Mouse (Mus musculus) intestine, postnatal 0 days (tissue): Measurements from ENCODE around the gene Gna12. TPM values are rescaled to one million over a fixed set of nuclear protein-coding genes. Genes with fewer than 3 reads are reported as not detected.

ENCODE experiments used
- ATAC-seq: fragments of 200-750 bp; cut with Nextera tagmentation; 2 replicates; pipeline ENCODE4 v1.8.0; 2017; ENCODE audit warnings: mild to moderate bottlenecking, moderate TSS enrichment, moderate library complexity
- H3K27ac ChIP-seq: fragments of 300-500 bp; sonication (generic); 2 replicates; pipeline ENCODE4 v1.5.1; 2014; ENCODE audit warnings: mild to moderate bottlenecking, low read depth, low read length, moderate library complexity
- H3K27me3 ChIP-seq: fragments of 300-500 bp; sonication (generic); replicated peaks from 2 replicates; pipeline ENCODE4 v1.6.1; 2014; ENCODE audit warnings: low read length, mixed read lengths; ENCODE audit not compliant: control insufficient read depth, insufficient read depth
- H3K36me3 ChIP-seq: fragments of 300-500 bp; sonication (generic); 2 replicates; pipeline ENCODE4 v1.6.1; 2014; ENCODE audit warnings: mild to moderate bottlenecking, moderate library complexity; ENCODE audit not compliant: control insufficient read depth, insufficient read depth
- H3K4me1 ChIP-seq: fragments of 300-500 bp; sonication (generic); replicated peaks from 2 replicates; pipeline ENCODE4 v1.6.1; 2014; ENCODE audit warnings: antibody characterized with exemption, low read length, mixed read lengths; ENCODE audit not compliant: control insufficient read depth, insufficient read depth
- H3K4me2 ChIP-seq: fragments of 300-500 bp; sonication (generic); replicated peaks from 2 replicates; pipeline ENCODE4 v1.6.1; 2014; ENCODE audit warnings: low read depth, mild to moderate bottlenecking, moderate library complexity
- H3K4me3 ChIP-seq: fragments of 300-500 bp; sonication (generic); 2 replicates; pipeline ENCODE4 v1.5.1; 2014; ENCODE audit warnings: low read depth, low read length
- H3K9ac ChIP-seq: fragments of 300-500 bp; sonication (generic); 2 replicates; pipeline ENCODE4 v1.6.1; 2014; ENCODE audit warnings: mild to moderate bottlenecking, low read depth, low read length
- H3K9me3 ChIP-seq: fragments of 300-500 bp; sonication (generic); 2 replicates; pipeline ENCODE4 v1.6.1; 2016; ENCODE audit warnings: mixed run types; ENCODE audit not compliant: control insufficient read depth
- CTCF ChIP-seq: sonication (generic); IDR thresholded peaks from 2 replicates; pipeline ENCODE4 v1.5.1; 2016; ENCODE audit warnings: low read depth, mild to moderate bottlenecking, control low read depth, antibody characterized with exemption, moderate library complexity
- WGBS: fragments of 180-500 bp; shearing (Covaris S2); extraction: QIAGEN DNeasy Blood & Tissue Kit; methylation state at CpG from one replicate; pipeline ENCODE4 v1.1.7; 2014; 5-methylcytosine and 5-hydroxymethylcytosine counted together
- polyA plus RNA-seq: library from polyadenylated mRNA; unstranded; fragments of >200 nt; fragmentation: Nextera tagmentation; extraction: Ambion mirVana; gene quantifications from 2 replicates; pipeline ENCODE4 v1.2.1, GENCODE M21; 2015

Gna12 gene
- polyA plus RNA-seq, 1 experiment from 2014 or later = 13.8 TPM

GRCm38 (mm10) chr5:140790937-140791877, 39.0 kb downstream of the Gna12 start:
- no peaks in the 10 kb centered on the region for H3K36me3 ChIP-seq
- no peak for ATAC-seq
- WGBS = 51% methylated on average over 9 of the region's 9 CpGs
- H3K4me1 ChIP-seq = peaks cover 11% of the 10 kb centered on the region; the same call in 1 of the 2 replicates
- no peak overlapping the region for H3K9ac ChIP-seq
- no peaks in the 10 kb centered on the region for H3K27me3 ChIP-seq
- no peak overlapping the region for H3K4me3 ChIP-seq
- peak; percentile 21; the same call in 1 of the 2 replicates for TF ChIP-seq CTCF
- no peak overlapping the region for H3K4me2 ChIP-seq
- H3K27ac ChIP-seq = peak overlapping the region; percentile 71
- no peaks in the 10 kb centered on the region for H3K9me3 ChIP-seq

- ATAC-seq = no peak
- Histone ChIP-seq H3K4me3 (no peak overlapping the region), H3K4me1 (peaks cover 11% of the 10 kb centered on the region; the same call in 1 of the 2 replicates), H3K27ac (0 out of 2 replicates have a peak overlapping the region, but pooled peaks have one; percentile 71), H3K9ac (no peak overlapping the region), H3K27me3 (no peaks in the 10 kb centered on the region), H3K9me3 (no peaks in the 10 kb centered on the region), H3K36me3 (no peaks in the 10 kb centered on the region), H3K4me2 (no peak overlapping the region)
- no peak for TF ChIP-seq CTCF
- 34% methylated on average over 2 of the region's 2 CpGs for WGBS
Measured at GRCm38 (mm10) chr5:140790392-140790791, 39.8 kb downstream of the Gna12 start.

GRCm38 (mm10) chr5:140789561-140789960, 40.7 kb downstream of the Gna12 start:
- Histone ChIP-seq H3K27ac (no peak overlapping the region), H3K4me3 (no peak overlapping the region), H3K27me3 (no peaks in the 10 kb centered on the region), H3K9me3 (no peaks in the 10 kb centered on the region), H3K4me2 (no peak overlapping the region), H3K9ac (no peak overlapping the region), H3K36me3 (peaks cover 8% of the 10 kb centered on the region; the same call in 1 of the 2 replicates), H3K4me1 (peaks cover 11% of the 10 kb centered on the region; the same call in 1 of the 2 replicates)
- no peak for TF ChIP-seq CTCF
- no peak for ATAC-seq

GRCm38 (mm10) chr5:140785240-140785872, 44.9 kb downstream of the Gna12 start:
- no peak overlapping the region for H3K27ac ChIP-seq
- H3K4me1 ChIP-seq = 0 out of 2 replicates have a peak, but pooled peaks cover 5% of the 10 kb centered on the region
- H3K4me3 ChIP-seq = no peak overlapping the region
- H3K4me2 ChIP-seq = no peak overlapping the region
- 81% methylated on average over 13 of the region's 13 CpGs for WGBS
- no peaks in the 10 kb centered on the region for H3K9me3 ChIP-seq
- peaks cover 39% of the 10 kb centered on the region for H3K36me3 ChIP-seq
- ATAC-seq = no peak
- no peak overlapping the region for H3K9ac ChIP-seq
- TF ChIP-seq CTCF = no peak
- H3K27me3 ChIP-seq = no peaks in the 10 kb centered on the region

DNA sequence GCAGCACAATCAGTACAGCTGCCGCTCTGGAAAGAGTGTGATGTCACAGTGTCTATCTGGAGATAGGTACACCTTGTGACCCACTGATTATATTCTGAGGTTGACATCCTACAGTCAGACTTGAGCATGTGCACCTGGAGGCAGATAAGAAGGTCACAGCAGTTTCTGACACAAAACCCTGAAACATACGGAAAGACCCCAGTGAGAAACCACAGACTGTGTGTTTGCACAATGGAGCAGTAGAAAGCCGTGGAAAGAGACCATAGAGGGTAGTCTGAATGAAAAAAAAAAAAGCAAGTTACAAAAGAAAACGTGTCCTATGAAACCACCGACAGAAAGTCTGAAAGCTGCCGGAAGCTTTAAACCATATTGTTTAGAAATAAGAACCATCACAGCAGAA, 45.9 kb downstream of the Gna12 start:
- ATAC-seq = no peak

DNA sequence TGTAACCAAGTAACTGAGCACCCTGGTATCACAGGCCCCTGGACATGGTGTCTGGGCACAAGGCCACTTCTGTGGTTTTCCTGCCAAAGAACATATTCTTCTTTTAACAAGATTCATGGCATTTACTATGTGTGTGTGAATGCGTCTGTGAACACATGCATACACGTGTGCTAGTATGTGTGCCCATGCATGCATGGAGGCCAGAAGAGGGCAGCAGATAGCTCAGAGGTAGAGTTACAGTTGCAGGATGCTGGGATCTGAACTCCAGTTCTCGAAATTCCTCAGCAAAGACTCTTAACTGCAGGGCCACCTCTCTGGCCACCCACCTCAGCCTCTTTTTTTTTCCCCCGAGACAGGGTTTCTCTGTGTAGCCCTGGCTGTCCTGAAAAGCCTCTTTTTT, 46.7 kb downstream of the Gna12 start:
- Histone ChIP-seq H3K4me1 (no peaks in the 10 kb centered on the region), H3K9ac (no peak overlapping the region), H3K4me2 (no peak overlapping the region), H3K4me3 (no peak overlapping the region), H3K27me3 (no peaks in the 10 kb centered on the region), H3K27ac (no peak overlapping the region), H3K9me3 (no peaks in the 10 kb centered on the region), H3K36me3 (peaks cover 39% of the 10 kb centered on the region)
- WGBS = 93% methylated on average over 4 of the region's 4 CpGs
- no peak for ATAC-seq
- peak; percentile 34 for TF ChIP-seq CTCF

More for the DNA sequence above, 45.9 kb downstream of the Gna12 start:
- Histone ChIP-seq H3K9ac (no peak overlapping the region), H3K9me3 (no peaks in the 10 kb centered on the region), H3K27me3 (no peaks in the 10 kb centered on the region), H3K36me3 (peaks cover 39% of the 10 kb centered on the region), H3K4me2 (no peak overlapping the region), H3K4me1 (0 out of 2 replicates have a peak, but pooled peaks cover 2% of the 10 kb centered on the region), H3K4me3 (no peak overlapping the region), H3K27ac (no peak overlapping the region)
- WGBS = 87% methylated on average over 6 of the region's 6 CpGs
- no peak for TF ChIP-seq CTCF
